Mouse (Mus musculus) embryonic facial prominence, embryonic 13.5 days (tissue): ENCODE results near the gene Spata32. TPM values are rescaled to one million over a fixed set of nuclear protein-coding genes. Genes with fewer than 3 reads are reported as not detected.
A peak's percentile ranks its signal among the peaks of the same experiment; 100 is the strongest.

Experiments used
- ATAC-seq: fragments of 200-750 bp; cut with Nextera tagmentation; 2 replicates; pipeline ENCODE4 v1.8.0; 2017; ENCODE audit warnings: low read depth; ENCODE audit not compliant: insufficient number of reproducible peaks, insufficient read depth, low FRiP score, low TSS enrichment
- H3K27ac ChIP-seq: fragments of 300-500 bp; sonication (generic); 2 replicates; pipeline ENCODE4 v1.5.1; 2015; ENCODE audit warnings: moderate library complexity, mild to moderate bottlenecking, inconsistent platforms
- H3K27me3 ChIP-seq: fragments of 300-500 bp; sonication (generic); 2 replicates; pipeline ENCODE4 v1.6.1; 2015; ENCODE audit warnings: mild to moderate bottlenecking, inconsistent platforms
- H3K36me3 ChIP-seq: fragments of 300-500 bp; sonication (generic); 2 replicates; pipeline ENCODE4 v1.6.1; 2015; ENCODE audit warnings: mild to moderate bottlenecking, inconsistent platforms
- H3K4me1 ChIP-seq: fragments of 300-500 bp; sonication (generic); 2 replicates; pipeline ENCODE4 v1.6.1; 2015; ENCODE audit warnings: inconsistent platforms
- H3K4me2 ChIP-seq: fragments of 300-500 bp; sonication (generic); 2 replicates; pipeline ENCODE4 v1.6.1; 2015; ENCODE audit warnings: moderate library complexity, mild to moderate bottlenecking, inconsistent platforms
- H3K4me3 ChIP-seq: fragments of 300-500 bp; sonication (generic); 2 replicates; pipeline ENCODE4 v1.5.1; 2015; ENCODE audit warnings: mild to moderate bottlenecking, inconsistent platforms
- H3K9ac ChIP-seq: fragments of 300-500 bp; sonication (generic); 2 replicates; pipeline ENCODE4 v1.6.1; 2015; ENCODE audit warnings: mild to moderate bottlenecking, inconsistent platforms
- H3K9me3 ChIP-seq: fragments of 300-500 bp; sonication (generic); 2 replicates; pipeline ENCODE4 v1.6.1; 2016; ENCODE audit warnings: inconsistent platforms
- WGBS: fragments of 180-500 bp; shearing (Covaris S2); methylation state at CpG from one replicate; pipeline ENCODE4 v1.1.7; 2015; ENCODE audit warnings: mixed read lengths; 5-methylcytosine and 5-hydroxymethylcytosine counted together
- polyA plus RNA-seq: library from polyadenylated mRNA; unstranded; fragments of >200 nt; fragmentation: Nextera tagmentation; extraction: Ambion mirVana; gene quantifications from 2 replicates; pipeline ENCODE4 v1.2.1, GENCODE M21; 2015

The Spata32 gene
- polyA plus RNA-seq, 1 experiment from 2014 or later = not detected

DNA sequence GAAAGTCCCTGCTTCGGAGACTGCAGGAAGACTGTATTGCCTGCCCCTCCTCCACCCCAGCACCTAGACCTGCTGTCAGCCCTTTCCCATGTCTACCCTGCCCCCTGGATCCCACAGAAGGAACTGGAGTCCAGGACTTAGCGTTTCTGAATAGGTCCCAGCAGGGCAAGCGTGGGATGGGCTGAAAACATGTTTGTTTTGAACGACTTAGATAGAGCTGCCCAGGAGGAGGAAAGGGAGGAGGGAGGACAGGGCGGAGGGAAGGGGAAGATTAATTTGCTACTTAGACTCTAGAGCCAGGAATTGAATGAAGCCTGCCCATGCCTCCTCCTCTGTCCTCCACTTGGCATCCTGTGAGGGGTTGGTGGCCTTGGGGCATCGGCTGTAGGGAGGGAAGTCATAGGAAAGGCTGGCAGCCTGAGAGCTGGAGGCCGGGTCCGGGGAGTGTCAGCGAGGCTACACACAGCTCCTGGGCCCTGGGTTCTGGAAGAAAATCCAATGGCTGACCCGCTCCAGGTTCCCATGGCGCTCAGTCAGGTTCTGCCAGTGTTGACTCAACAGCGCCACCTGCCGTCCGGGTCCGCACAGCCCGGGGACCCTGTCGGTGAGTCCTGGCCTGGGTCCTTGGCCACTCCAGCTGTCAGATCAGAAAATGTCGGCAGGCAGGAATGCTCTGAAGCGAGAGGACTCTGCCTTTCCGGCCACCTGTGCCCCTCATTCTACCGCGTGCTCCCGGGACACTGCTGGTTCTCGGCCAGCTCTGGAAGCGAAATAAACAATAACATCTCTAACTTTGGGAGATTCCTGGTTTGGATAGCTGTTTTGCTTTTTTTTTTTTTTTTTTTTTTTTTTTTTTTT lies 59.4 kb downstream of the Spata32 start:
- peaks cover 11% of the 10 kb centered on the region for H3K4me1 ChIP-seq
- no peaks in the 10 kb centered on the region for H3K27me3 ChIP-seq
- no peak overlapping the region for H3K27ac ChIP-seq
- H3K4me3 ChIP-seq = peak overlapping the region; percentile 35
- peak overlapping the region; percentile 62 for H3K4me2 ChIP-seq
- H3K9ac ChIP-seq = peak overlapping the region; percentile 58
- peak; percentile 92 for ATAC-seq
- WGBS = 1% methylated on average over 25 of the region's 25 CpGs
- no peaks in the 10 kb centered on the region for H3K9me3 ChIP-seq
- no peaks in the 10 kb centered on the region for H3K36me3 ChIP-seq

Other genes with a start within 250 kb of the Spata32 start
- 67.8 and 68.5 TPM in 2 replicates for gene Nmt1, start 190.2 kb downstream of the Spata32 start, polyA plus RNA-seq
- gene Dcakd, start 190.1 kb downstream of the Spata32 start, polyA plus RNA-seq = 189 and 192 TPM in 2 replicates
- gene Plcd3, start 116.8 kb downstream of the Spata32 start, polyA plus RNA-seq = 5.3 and 7.2 TPM in 2 replicates
- 16.6 and 17.4 TPM in 2 replicates for gene Acbd4, start 116.8 kb downstream of the Spata32 start, polyA plus RNA-seq
- gene Hexim1, start 102.2 kb downstream of the Spata32 start, polyA plus RNA-seq = 5.2 and 6.9 TPM in 2 replicates
- gene Hexim2, start 86.0 kb downstream of the Spata32 start, polyA plus RNA-seq = 15.0 and 16.2 TPM in 2 replicates
- gene Fmnl1, start 47.3 kb downstream of the Spata32 start, polyA plus RNA-seq = 1.7 and 2.4 TPM in 2 replicates
- gene 1700023F06Rik, start 9.9 kb downstream of the Spata32 start, polyA plus RNA-seq = 1.4 and 2.2 TPM in 2 replicates
- 4.4 and 5.5 TPM in 2 replicates for gene Map3k14, start 49.0 kb upstream of the Spata32 start, polyA plus RNA-seq
- gene Arhgap27, start 145.3 kb upstream of the Spata32 start, polyA plus RNA-seq = 6.8 and 7.2 TPM in 2 replicates
- 7.2 and 7.6 TPM in 2 replicates for gene Plekhm1, start 194.3 kb upstream of the Spata32 start, polyA plus RNA-seq